29 mouse cellular contexts compared by ENCODE assay signal in genomic region chr3:94344182-94344581, GRCm38 (mm10). TPM values are rescaled to one million over a fixed set of nuclear protein-coding genes. Genes with fewer than 3 reads are reported as not detected.
DNase-seq lines count a peak whose midpoint lies in the region; ATAC-seq and TF ChIP-seq lines count a peak whose summit lies in the region.
"Had no signal": no experiment of that assay in that cellular context is flagged by ENCODE, and none has a peak within 500 bp of the region (broad histone marks: within the 10 kb centered on the region; RNA-seq: fewer than 3 reads in every experiment).

No protein-coding gene starts in this region.

- no peak for TF ChIP-seq CTCF in stomach, postnatal 0 days (IDR thresholded peaks at IDR 0.05; ENCODE audit: low read depth)

- H3K27ac ChIP-seq in limb, embryonic 15.5 days, result 0 out of 2 replicates have a peak overlapping the region, but pooled peaks have one; percentile 27
- no peak overlapping the region for H3K27ac ChIP-seq in limb, embryonic 10.5 days
- 0 out of 2 replicates have a peak overlapping the region, but pooled peaks have one; percentile 53 for H3K27ac ChIP-seq in embryonic facial prominence, embryonic 15.5 days (replicated peaks)
- peak overlapping the region; percentile 24; the same call in 1 of the 2 replicates for H3K27ac ChIP-seq in stomach, postnatal 0 days (replicated peaks)
- H3K27ac ChIP-seq: forebrain, embryonic 12.5 days; hindbrain, embryonic 12.5 days; hindbrain, embryonic 15.5 days had no signal

- H3K4me3 ChIP-seq in limb, embryonic 15.5 days, result no peak overlapping the region
- H3K4me3 ChIP-seq in limb, embryonic 10.5 days, result no peak overlapping the region
- H3K4me3 ChIP-seq in embryonic facial prominence, embryonic 15.5 days (replicated peaks), result no peak overlapping the region
- H3K4me3 ChIP-seq in stomach, postnatal 0 days (ENCODE audit: low read depth, low read length), result no peak overlapping the region
- H3K4me3 ChIP-seq: embryonic facial prominence, embryonic 13.5 days; forebrain, embryonic 12.5 days; forebrain, embryonic 15.5 days; hindbrain, embryonic 12.5 days; hindbrain, embryonic 15.5 days had no signal

- no peak overlapping the region for H3K9ac ChIP-seq in limb, embryonic 15.5 days
- no peak overlapping the region for H3K9ac ChIP-seq in embryonic facial prominence, embryonic 15.5 days
- no peak overlapping the region for H3K9ac ChIP-seq in stomach, postnatal 0 days (ENCODE audit: low read length)
- H3K9ac ChIP-seq: embryonic facial prominence, embryonic 13.5 days; forebrain, embryonic 12.5 days; forebrain, embryonic 15.5 days; hindbrain, embryonic 12.5 days; hindbrain, embryonic 15.5 days had no signal

- no peak overlapping the region for H3K4me2 ChIP-seq in limb, embryonic 15.5 days
- H3K4me2 ChIP-seq in embryonic facial prominence, embryonic 15.5 days (replicated peaks), result no peak overlapping the region
- H3K4me2 ChIP-seq in stomach, postnatal 0 days (replicated peaks; ENCODE audit: low read depth), result no peak overlapping the region
- H3K4me2 ChIP-seq: embryonic facial prominence, embryonic 13.5 days; forebrain, embryonic 12.5 days; forebrain, embryonic 15.5 days; heart, embryonic 11.5 days; hindbrain, embryonic 12.5 days; hindbrain, embryonic 15.5 days had no signal

- WGBS in limb, embryonic 15.5 days, result 76% methylated on average over 2 of the region's 2 CpGs
- 85% methylated on average over 2 of the region's 2 CpGs for WGBS in limb, embryonic 10.5 days
- WGBS in embryonic facial prominence, embryonic 15.5 days, result 76% methylated on average over 2 of the region's 2 CpGs
- 59% methylated on average over 2 of the region's 2 CpGs for WGBS in stomach, postnatal 0 days

- H3K36me3 ChIP-seq in limb, embryonic 15.5 days, result no peaks in the 10 kb centered on the region
- H3K36me3 ChIP-seq in limb, embryonic 10.5 days, result no peaks in the 10 kb centered on the region
- no peaks in the 10 kb centered on the region for H3K36me3 ChIP-seq in embryonic facial prominence, embryonic 15.5 days
- no peaks in the 10 kb centered on the region for H3K36me3 ChIP-seq in stomach, postnatal 0 days (ENCODE audit: control insufficient read depth, insufficient read depth, low read length)
- H3K36me3 ChIP-seq: embryonic facial prominence, embryonic 13.5 days; forebrain, embryonic 12.5 days; forebrain, embryonic 15.5 days; hindbrain, embryonic 12.5 days; hindbrain, embryonic 15.5 days had no signal

- no peak for DNase-seq in limb, embryonic 10.5 days (ENCODE audit: low spot score)
- DNase-seq in gonadal fat pad, adult 2 months (ENCODE audit: low read depth), result peak; percentile 65
- DNase-seq in stomach, postnatal 0 days (ENCODE audit: low spot score), result no peak
- DNase-seq in left cerebral cortex, postnatal 10 days (ENCODE audit: extremely low spot score in 1 of 2, low spot score in 2 of 2), result no peak
- DNase-seq: adrenal gland, adult 2 months; adrenal gland, postnatal 14 days; B cell, adult 2 months; cerebellum, adult 18-20 months; cerebellum, adult 9-10 months; cerebellum, postnatal 14 days; gastrocnemius, postnatal 25 days had no signal

- no peaks in the 10 kb centered on the region for H3K9me3 ChIP-seq in limb, embryonic 15.5 days
- no peaks in the 10 kb centered on the region for H3K9me3 ChIP-seq in limb, embryonic 10.5 days (replicated peaks)
- H3K9me3 ChIP-seq in embryonic facial prominence, embryonic 15.5 days (replicated peaks), result no peaks in the 10 kb centered on the region
- H3K9me3 ChIP-seq in stomach, postnatal 0 days (ENCODE audit: control insufficient read depth, low read length), result no peaks in the 10 kb centered on the region
- H3K9me3 ChIP-seq: embryonic facial prominence, embryonic 13.5 days; forebrain, embryonic 12.5 days; forebrain, embryonic 15.5 days; hindbrain, embryonic 12.5 days; hindbrain, embryonic 15.5 days had no signal

- no peaks in the 10 kb centered on the region for H3K4me1 ChIP-seq in limb, embryonic 15.5 days
- H3K4me1 ChIP-seq in limb, embryonic 10.5 days, result no peaks in the 10 kb centered on the region
- no peaks in the 10 kb centered on the region for H3K4me1 ChIP-seq in embryonic facial prominence, embryonic 15.5 days
- H3K4me1 ChIP-seq in stomach, postnatal 0 days (replicated peaks; ENCODE audit: control insufficient read depth, insufficient read depth), result no peaks in the 10 kb centered on the region
- H3K4me1 ChIP-seq: hindbrain, embryonic 12.5 days; hindbrain, embryonic 15.5 days had no signal

- TF ChIP-seq EP300 in stomach, postnatal 0 days (optimal IDR thresholded peaks at IDR 0.05), result no peak

- intact Hi-C loops in left cerebral cortex, postnatal 10 days (cut with DNase I), result no loop called here

- ATAC-seq in limb, embryonic 15.5 days (ENCODE audit: insufficient number of reproducible peaks, low FRiP score, low TSS enrichment, low read depth), result no peak
- ATAC-seq in embryonic facial prominence, embryonic 15.5 days (ENCODE audit: insufficient number of reproducible peaks, low FRiP score, low TSS enrichment, low read depth), result no peak
- no peak for ATAC-seq in stomach, postnatal 0 days (ENCODE audit: low FRiP score, low TSS enrichment)
- no peak for ATAC-seq in CD4-positive, CD25-positive, alpha-beta regulatory T cell, adult 4 months
- ATAC-seq: forebrain, embryonic 15.5 days had no signal

- H3K27me3 ChIP-seq in limb, embryonic 15.5 days, result no peaks in the 10 kb centered on the region
- H3K27me3 ChIP-seq in limb, embryonic 10.5 days (ENCODE audit: low read depth, poor library complexity, severe bottlenecking), result no peaks in the 10 kb centered on the region
- H3K27me3 ChIP-seq in embryonic facial prominence, embryonic 15.5 days, result no peaks in the 10 kb centered on the region
- H3K27me3 ChIP-seq in stomach, postnatal 0 days (ENCODE audit: control insufficient read depth, insufficient read depth, low read length), result no peaks in the 10 kb centered on the region
- H3K27me3 ChIP-seq: embryonic facial prominence, embryonic 13.5 days; forebrain, embryonic 12.5 days; forebrain, embryonic 15.5 days; hindbrain, embryonic 12.5 days; hindbrain, embryonic 15.5 days had no signal

RNA-seq across cellular contexts. Expression of gene Them5, which starts 2.3 kb away (rescaled TPM):
- polyA plus RNA-seq in limb, embryonic 15.5 days (2015; fragmentation: Nextera tagmentation; extraction: Ambion mirVana), result 199 and 218 TPM in 2 replicates
- not detected in 2 replicates for polyA plus RNA-seq in limb, embryonic 10.5 days (2016; fragmentation: Nextera tagmentation; extraction: Ambion mirVana)
- polyA plus RNA-seq in embryonic facial prominence, embryonic 15.5 days (2015; fragmentation: Nextera tagmentation; extraction: Ambion mirVana), result 91.2 and 99.8 TPM in 2 replicates
- polyA plus RNA-seq in gonadal fat pad, adult 2 months (2012; rRNA removed), result 0.09 and 0.16 TPM in 2 replicates
- polyA plus RNA-seq in stomach, postnatal 0 days (2015; fragmentation: Nextera tagmentation; extraction: Ambion mirVana), result 126 and 146 TPM in 2 replicates
- not detected for total RNA-seq in left cerebral cortex, postnatal 10 days (2021)
- not detected for polyA plus RNA-seq in CD4-positive, CD25-positive, alpha-beta regulatory T cell, adult 4 months (2017; shearing (Covaris generic))
- total RNA-seq: adrenal gland, adult 2 months; adrenal gland, postnatal 14 days; gastrocnemius, adult 8-10 months; granulocyte monocyte progenitor cell, adult 5-6 weeks; heart, adult 8-10 months; heart, postnatal 25 days; hematopoietic stem cell, adult 5-6 weeks; MEL had no signal
- polyA plus RNA-seq: adrenal gland, adult 2 months; heart, embryonic 14.5 days; heart, postnatal 0 days; hindbrain, embryonic 12.5 days; intestine, embryonic 14.5 days had no signal

RNA-seq across cellular contexts. Expression of gene C2cd4d, which starts 18.1 kb away (rescaled TPM):
- polyA plus RNA-seq in limb, embryonic 15.5 days (2015; fragmentation: Nextera tagmentation; extraction: Ambion mirVana), result 1.8 and 2.4 TPM in 2 replicates
- 0.15 and 0.54 TPM in 2 replicates for polyA plus RNA-seq in limb, embryonic 10.5 days (2016; fragmentation: Nextera tagmentation; extraction: Ambion mirVana)
- 2.5 and 3.3 TPM in 2 replicates for polyA plus RNA-seq in embryonic facial prominence, embryonic 15.5 days (2015; fragmentation: Nextera tagmentation; extraction: Ambion mirVana)
- polyA plus RNA-seq in gonadal fat pad, adult 2 months (2012; rRNA removed), result 0.42 and 0.69 TPM in 2 replicates
- 0.82 and 1.5 TPM in 2 replicates for polyA plus RNA-seq in stomach, postnatal 0 days (2015; fragmentation: Nextera tagmentation; extraction: Ambion mirVana)
- total RNA-seq in left cerebral cortex, postnatal 10 days (2021), result under 1 TPM; 0.71 to 0.81 TPM
- polyA plus RNA-seq in CD4-positive, CD25-positive, alpha-beta regulatory T cell, adult 4 months (2017; shearing (Covaris generic)), result not detected
- total RNA-seq: gastrocnemius, adult 8-10 months; gastrocnemius, postnatal 25 days; granulocyte monocyte progenitor cell, adult 5-6 weeks; heart, postnatal 25 days; hematopoietic stem cell, adult 5-6 weeks; MEL had no signal

RNA-seq across cellular contexts. Expression of gene Rorc, which starts 28.4 kb away (rescaled TPM):
- polyA plus RNA-seq in limb, embryonic 15.5 days (2015; fragmentation: Nextera tagmentation; extraction: Ambion mirVana), result 2.3 and 2.9 TPM in 2 replicates
- 0.15 TPM in 1 of 2 replicates, not detected in the other for polyA plus RNA-seq in limb, embryonic 10.5 days (2016; fragmentation: Nextera tagmentation; extraction: Ambion mirVana)
- polyA plus RNA-seq in embryonic facial prominence, embryonic 15.5 days (2015; fragmentation: Nextera tagmentation; extraction: Ambion mirVana), result 3.6 and 4.2 TPM in 2 replicates
- polyA plus RNA-seq in gonadal fat pad, adult 2 months (2012; rRNA removed), result 13.6 and 18.5 TPM in 2 replicates
- polyA plus RNA-seq in stomach, postnatal 0 days (2015; fragmentation: Nextera tagmentation; extraction: Ambion mirVana), result 7.5 and 8.8 TPM in 2 replicates
- total RNA-seq in left cerebral cortex, postnatal 10 days (2021), result under 1 TPM in 1 of 2 experiments, not detected in 1; 0.30 TPM
- polyA plus RNA-seq in CD4-positive, CD25-positive, alpha-beta regulatory T cell, adult 4 months (2017; shearing (Covaris generic)), result 1 to 10 TPM; 4.4 to 7.4 TPM
- total RNA-seq: granulocyte monocyte progenitor cell, adult 5-6 weeks; MEL had no signal

RNA-seq across cellular contexts. Expression of gene Them4, which starts 34.3 kb away (rescaled TPM):
- polyA plus RNA-seq in limb, embryonic 15.5 days (2015; fragmentation: Nextera tagmentation; extraction: Ambion mirVana), result 10.6 and 10.8 TPM in 2 replicates
- polyA plus RNA-seq in limb, embryonic 10.5 days (2016; fragmentation: Nextera tagmentation; extraction: Ambion mirVana), result 7.2 and 7.7 TPM in 2 replicates
- 10.1 and 11.2 TPM in 2 replicates for polyA plus RNA-seq in embryonic facial prominence, embryonic 15.5 days (2015; fragmentation: Nextera tagmentation; extraction: Ambion mirVana)
- polyA plus RNA-seq in gonadal fat pad, adult 2 months (2012; rRNA removed), result 4.8 and 6.8 TPM in 2 replicates
- polyA plus RNA-seq in stomach, postnatal 0 days (2015; fragmentation: Nextera tagmentation; extraction: Ambion mirVana), result 10.2 and 10.4 TPM in 2 replicates
- total RNA-seq in left cerebral cortex, postnatal 10 days (2021), result 10 to 100 TPM; 26.5 to 29.2 TPM
- 10 to 100 TPM in 1 of 2 experiments, 1 to 10 TPM in 1; 9.9 to 11.9 TPM for polyA plus RNA-seq in CD4-positive, CD25-positive, alpha-beta regulatory T cell, adult 4 months (2017; shearing (Covaris generic))

RNA-seq across cellular contexts. Expression of gene Lingo4, which starts 54.1 kb away (rescaled TPM):
- 0.09 and 0.14 TPM in 2 replicates for polyA plus RNA-seq in limb, embryonic 15.5 days (2015; fragmentation: Nextera tagmentation; extraction: Ambion mirVana)
- not detected in 2 replicates for polyA plus RNA-seq in limb, embryonic 10.5 days (2016; fragmentation: Nextera tagmentation; extraction: Ambion mirVana)
- 0.24 TPM in 2 replicates for polyA plus RNA-seq in embryonic facial prominence, embryonic 15.5 days (2015; fragmentation: Nextera tagmentation; extraction: Ambion mirVana)
- polyA plus RNA-seq in gonadal fat pad, adult 2 months (2012; rRNA removed), result 0.04 and 0.19 TPM in 2 replicates
- polyA plus RNA-seq in stomach, postnatal 0 days (2015; fragmentation: Nextera tagmentation; extraction: Ambion mirVana), result 0.42 TPM in 2 replicates
- under 1 TPM; 0.67 to 0.94 TPM for total RNA-seq in left cerebral cortex, postnatal 10 days (2021)
- polyA plus RNA-seq in CD4-positive, CD25-positive, alpha-beta regulatory T cell, adult 4 months (2017; shearing (Covaris generic)), result under 1 TPM; 0.40 to 0.48 TPM
- total RNA-seq: granulocyte monocyte progenitor cell, adult 5-6 weeks; hematopoietic stem cell, adult 5-6 weeks; MEL had no signal
- polyA plus RNA-seq: heart, embryonic 11.5 days had no signal

Comparison
In these comparisons a context has a peak if more than half of its experiments do, and no peak if none do; other contexts are left out.
1. RNA of gene Them5, which starts 2.3 kb away (polyA plus RNA-seq): 199 to 218 TPM in limb, embryonic 15.5 days, 126 to 146 TPM in stomach, postnatal 0 days and 91.2 to 99.8 TPM in embryonic facial prominence, embryonic 15.5 days; 0.09 to 0.16 TPM in gonadal fat pad, adult 2 months, not detected in limb, embryonic 10.5 days and not detected in CD4-positive, CD25-positive, alpha-beta regulatory T cell, adult 4 months; every median in the first group is over 10 times any median in the second.